Mouse (Mus musculus): ENCODE data around the gene Tesc. TPM values are rescaled to one million over a fixed set of nuclear protein-coding genes. Genes with fewer than 3 reads are reported as not detected.

Tesc gene
- polyA plus RNA-seq, 1 experiment: 17.1 TPM

GRCm38 (mm10) chr5:118025880-118026279, 1.7 kb upstream of the Tesc start:
- Histone ChIP-seq H3K36me3 (ENCODE audit: control insufficient read depth, insufficient read depth, low read length) (no peaks in the 10 kb centered on the region), H3K4me3 (ENCODE audit: extremely low read depth, insufficient read depth, insufficient read length) (no peak overlapping the region), H3K27me3 (ENCODE audit: control insufficient read depth, insufficient read depth, low read length) (peaks cover 17% of the 10 kb centered on the region), H3K4me1 (ENCODE audit: control insufficient read depth, insufficient read depth, insufficient read length) (peaks cover 10% of the 10 kb centered on the region; the same call in 1 of the 2 replicates), H3K27ac (ENCODE audit: insufficient read depth, low read length) (no peak overlapping the region)
- 11% methylated on average over 12 of the region's 12 CpGs for WGBS
- TF ChIP-seq POLR2A (IDR thresholded peaks at IDR 0.05; ENCODE audit: low read depth, low read length) (no peak), CTCF (IDR thresholded peaks at IDR 0.05; ENCODE audit: extremely low read depth, insufficient read depth, insufficient read length, insufficient replicate concordance) (no peak)
- no peak for DNase-seq (ENCODE audit: low read depth in 1 of 2, low spot score in 2 of 2)

GRCm38 (mm10) chr5:118026343-118026742, 1.2 kb upstream of the Tesc start:
- Histone ChIP-seq H3K27ac (ENCODE audit: insufficient read depth, low read length) (no peak overlapping the region), H3K4me1 (ENCODE audit: control insufficient read depth, insufficient read depth, insufficient read length) (peaks cover 10% of the 10 kb centered on the region; the same call in 1 of the 2 replicates), H3K36me3 (ENCODE audit: control insufficient read depth, insufficient read depth, low read length) (no peaks in the 10 kb centered on the region), H3K27me3 (ENCODE audit: control insufficient read depth, insufficient read depth, low read length) (peaks cover 17% of the 10 kb centered on the region), H3K4me3 (ENCODE audit: extremely low read depth, insufficient read depth, insufficient read length) (no peak overlapping the region)
- DNase-seq (ENCODE audit: low read depth in 1 of 2, low spot score in 2 of 2): no peak
- TF ChIP-seq POLR2A (IDR thresholded peaks at IDR 0.05; ENCODE audit: low read depth, low read length): no peak
- no peak for TF ChIP-seq CTCF (IDR thresholded peaks at IDR 0.05; ENCODE audit: extremely low read depth, insufficient read depth, insufficient read length, insufficient replicate concordance)
- WGBS: 11% methylated on average over 13 of the region's 13 CpGs

- no peaks in the 10 kb centered on the region for H3K36me3 ChIP-seq (ENCODE audit: control insufficient read depth, insufficient read depth, low read length)
- no peak overlapping the region for H3K27ac ChIP-seq (ENCODE audit: insufficient read depth, low read length)
- 6% methylated on average over 39 of the region's 39 CpGs for WGBS
- TF ChIP-seq CTCF (IDR thresholded peaks at IDR 0.05; ENCODE audit: extremely low read depth, insufficient read depth, insufficient read length, insufficient replicate concordance): no peak
- no peak for TF ChIP-seq POLR2A (IDR thresholded peaks at IDR 0.05; ENCODE audit: low read depth, low read length)
- peak overlapping the region; percentile 17; the same call in 1 of the 2 replicates for H3K4me3 ChIP-seq (ENCODE audit: extremely low read depth, insufficient read depth, insufficient read length)
- H3K4me1 ChIP-seq (ENCODE audit: control insufficient read depth, insufficient read depth, insufficient read length): peaks cover 10% of the 10 kb centered on the region; the same call in 1 of the 2 replicates
- H3K27me3 ChIP-seq (ENCODE audit: control insufficient read depth, insufficient read depth, low read length): peaks cover 17% of the 10 kb centered on the region
- DNase-seq (ENCODE audit: low read depth in 1 of 2, low spot score in 2 of 2): no peak
Measured at GRCm38 (mm10) chr5:118027101-118027697, 344 bp upstream of the Tesc start.

- 3% methylated on average over 79 of the region's 79 CpGs for WGBS
- Histone ChIP-seq H3K36me3 (ENCODE audit: control insufficient read depth, insufficient read depth, low read length) (no peaks in the 10 kb centered on the region), H3K27ac (ENCODE audit: insufficient read depth, low read length) (no peak overlapping the region), H3K4me1 (ENCODE audit: control insufficient read depth, insufficient read depth, insufficient read length) (peaks cover 10% of the 10 kb centered on the region; the same call in 1 of the 2 replicates), H3K4me3 (ENCODE audit: extremely low read depth, insufficient read depth, insufficient read length) (peak overlapping the region; percentile 59), H3K27me3 (ENCODE audit: control insufficient read depth, insufficient read depth, low read length) (peaks cover 17% of the 10 kb centered on the region)
- no peak for TF ChIP-seq POLR2A (IDR thresholded peaks at IDR 0.05; ENCODE audit: low read depth, low read length)
- DNase-seq (ENCODE audit: low read depth in 1 of 2, low spot score in 2 of 2): no peak
Measured at GRCm38 (mm10) chr5:118028191-118029034, 870 bp downstream of the Tesc start.

DNA sequence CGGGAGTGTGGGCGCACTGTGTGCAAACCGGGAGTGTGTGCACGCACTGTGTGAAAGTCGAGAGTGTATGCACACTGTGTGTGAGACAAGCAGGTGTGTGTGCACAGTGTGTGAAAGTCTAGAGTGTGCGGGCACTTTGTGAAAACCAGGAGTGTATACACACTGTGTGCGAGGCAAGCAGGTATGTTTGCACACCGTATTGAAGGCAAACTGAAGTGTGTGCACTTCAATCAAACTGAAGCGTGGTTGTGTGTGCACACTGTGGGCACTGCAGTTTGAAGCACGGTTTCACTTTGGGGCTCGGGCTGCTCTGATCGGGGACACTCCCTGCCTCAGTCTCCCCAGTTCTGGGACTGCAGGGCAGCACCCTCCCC, 1.5 kb downstream of the Tesc start:
- peaks cover 17% of the 10 kb centered on the region for H3K27me3 ChIP-seq (ENCODE audit: control insufficient read depth, insufficient read depth, low read length)

GRCm38 (mm10) chr5:118029420-118029819, 1.9 kb downstream of the Tesc start:
- WGBS: 3% methylated on average over 10 of the region's 10 CpGs
- H3K36me3 ChIP-seq (ENCODE audit: control insufficient read depth, insufficient read depth, low read length): no peaks in the 10 kb centered on the region
- H3K4me3 ChIP-seq (ENCODE audit: extremely low read depth, insufficient read depth, insufficient read length): peak overlapping the region; percentile 59
- H3K27ac ChIP-seq (ENCODE audit: insufficient read depth, low read length): peak overlapping the region; percentile 19; the same call in 1 of the 2 replicates
- TF ChIP-seq CTCF (IDR thresholded peaks at IDR 0.05; ENCODE audit: extremely low read depth, insufficient read depth, insufficient read length, insufficient replicate concordance): no peak
- TF ChIP-seq POLR2A (IDR thresholded peaks at IDR 0.05; ENCODE audit: low read depth, low read length): no peak
- H3K27me3 ChIP-seq (ENCODE audit: control insufficient read depth, insufficient read depth, low read length): peaks cover 17% of the 10 kb centered on the region
- peak in 1 of 2 experiments; percentile 50 for DNase-seq (ENCODE audit: low read depth in 1 of 2, low spot score in 2 of 2)
- H3K4me1 ChIP-seq (ENCODE audit: control insufficient read depth, insufficient read depth, insufficient read length): peaks cover 10% of the 10 kb centered on the region; the same call in 1 of the 2 replicates

More for the DNA sequence above, 1.5 kb downstream of the Tesc start:
- Histone ChIP-seq H3K36me3 (ENCODE audit: control insufficient read depth, insufficient read depth, low read length) (no peaks in the 10 kb centered on the region), H3K27ac (ENCODE audit: insufficient read depth, low read length) (peak overlapping the region; percentile 19; the same call in 1 of the 2 replicates), H3K4me3 (ENCODE audit: extremely low read depth, insufficient read depth, insufficient read length) (peak overlapping the region; percentile 59), H3K4me1 (ENCODE audit: control insufficient read depth, insufficient read depth, insufficient read length) (peaks cover 10% of the 10 kb centered on the region; the same call in 1 of the 2 replicates)
- no peak for DNase-seq (ENCODE audit: low read depth in 1 of 2, low spot score in 2 of 2)
- TF ChIP-seq CTCF (IDR thresholded peaks at IDR 0.05; ENCODE audit: extremely low read depth, insufficient read depth, insufficient read length, insufficient replicate concordance) (no peak), POLR2A (IDR thresholded peaks at IDR 0.05; ENCODE audit: low read depth, low read length) (no peak)
- WGBS: 4% methylated on average over 12 of the region's 12 CpGs

Data from spleen, adult 2 months (tissue).